Mouse (Mus musculus) heart, embryonic 11.5 days (tissue): ENCODE results near the gene Arhgef28. TPM values are rescaled to one million over a fixed set of nuclear protein-coding genes. Genes with fewer than 3 reads are reported as not detected.

ENCODE experiments used
- ATAC-seq: fragments of 200-750 bp; cut with Nextera tagmentation; replicated peaks from 2 replicates; pipeline ENCODE4 v1.8.0; 2017; ENCODE audit warnings: moderate library complexity; ENCODE audit not compliant: insufficient number of reproducible peaks, low FRiP score, low TSS enrichment
- H3K27ac ChIP-seq: fragments of 300-500 bp; sonication (generic); 2 replicates; pipeline ENCODE4 v1.5.1; 2014; ENCODE audit warnings: mild to moderate bottlenecking, low read depth, low read length
- H3K27me3 ChIP-seq: fragments of 300-500 bp; sonication (generic); 2 replicates; pipeline ENCODE4 v1.6.1; 2014; ENCODE audit warnings: mild to moderate bottlenecking, low read length, mixed read lengths; ENCODE audit not compliant: control insufficient read depth, insufficient read depth
- H3K36me3 ChIP-seq: fragments of 300-500 bp; sonication (generic); 2 replicates; pipeline ENCODE4 v1.6.1; 2014; ENCODE audit warnings: mild to moderate bottlenecking, low read length, moderate library complexity, mixed read lengths; ENCODE audit not compliant: control insufficient read depth, insufficient read depth
- H3K4me1 ChIP-seq: fragments of 300-500 bp; sonication (generic); 2 replicates; pipeline ENCODE4 v1.6.1; 2014; ENCODE audit warnings: low read length; ENCODE audit not compliant: control insufficient read depth, insufficient read depth
- H3K4me2 ChIP-seq: fragments of 300-500 bp; sonication (generic); 2 replicates; pipeline ENCODE4 v1.6.1; 2014; ENCODE audit warnings: mild to moderate bottlenecking, moderate library complexity
- H3K4me3 ChIP-seq: fragments of 300-500 bp; sonication (generic); 2 replicates; pipeline ENCODE4 v1.5.1; 2014; ENCODE audit warnings: low read depth, low read length
- H3K9ac ChIP-seq: fragments of 300-500 bp; sonication (generic); 2 replicates; pipeline ENCODE4 v1.6.1; 2014; ENCODE audit warnings: mild to moderate bottlenecking, low read depth, low read length, moderate library complexity
- H3K9me3 ChIP-seq: fragments of 300-500 bp; sonication (generic); replicated peaks from 2 replicates; pipeline ENCODE4 v1.6.1; 2016; ENCODE audit warnings: low read length; ENCODE audit not compliant: control insufficient read depth
- WGBS: fragments of 180-500 bp; shearing (Covaris S2); extraction: QIAGEN DNeasy Blood & Tissue Kit; methylation state at CpG from one replicate; pipeline ENCODE4 v1.1.7; 2014; ENCODE audit not compliant: insufficient replicate concordance; 5-methylcytosine and 5-hydroxymethylcytosine counted together
- polyA plus RNA-seq: library from polyadenylated mRNA; unstranded; fragments of >200 nt; fragmentation: Nextera tagmentation; extraction: Ambion mirVana; gene quantifications from 2 replicates; pipeline ENCODE4 v1.2.1, GENCODE M21; 2014

The Arhgef28 gene
- polyA plus RNA-seq, 1 experiment from 2014 or later, result 11.0 TPM

GRCm38 (mm10) chr13:98124113-98124745 lies 82.0 kb downstream of the Arhgef28 start:
- no peaks in the 10 kb centered on the region for H3K27me3 ChIP-seq
- H3K9ac ChIP-seq, result no peak overlapping the region
- no peaks in the 10 kb centered on the region for H3K9me3 ChIP-seq
- H3K4me3 ChIP-seq, result no peak overlapping the region; the same call in 1 of the 2 replicates
- no peaks in the 10 kb centered on the region for H3K36me3 ChIP-seq
- H3K4me1 ChIP-seq, result peaks cover 29% of the 10 kb centered on the region
- H3K4me2 ChIP-seq, result peak overlapping the region; percentile 29
- H3K27ac ChIP-seq, result peak overlapping the region; percentile 42
- no peak for ATAC-seq
- WGBS, result 28% methylated on average over 14 of the region's 14 CpGs

- Histone ChIP-seq H3K9ac (no peak overlapping the region), H3K4me3 (no peak overlapping the region), H3K9me3 (no peaks in the 10 kb centered on the region), H3K4me2 (no peak overlapping the region), H3K36me3 (no peaks in the 10 kb centered on the region), H3K27ac (no peak overlapping the region), H3K27me3 (no peaks in the 10 kb centered on the region), H3K4me1 (peaks cover 32% of the 10 kb centered on the region)
- ATAC-seq, result no peak
- 68% methylated on average over 4 of the region's 4 CpGs for whole genome bisulfite sequencing
Observed at GRCm38 (mm10) chr13:98122766-98123165, 83.5 kb downstream of the Arhgef28 start.

GRCm38 (mm10) chr13:98121993-98122392 lies 84.2 kb downstream of the Arhgef28 start:
- H3K9ac ChIP-seq, result no peak overlapping the region
- WGBS, result 70% methylated on average over 5 of the region's 5 CpGs
- no peaks in the 10 kb centered on the region for H3K9me3 ChIP-seq
- peaks cover 32% of the 10 kb centered on the region for H3K4me1 ChIP-seq
- no peaks in the 10 kb centered on the region for H3K36me3 ChIP-seq
- no peaks in the 10 kb centered on the region for H3K27me3 ChIP-seq
- no peak overlapping the region for H3K4me2 ChIP-seq
- H3K27ac ChIP-seq, result no peak overlapping the region
- no peak for ATAC-seq
- no peak overlapping the region for H3K4me3 ChIP-seq

- Histone ChIP-seq H3K4me1 (peaks cover 30% of the 10 kb centered on the region), H3K4me3 (no peak overlapping the region), H3K27ac (no peak overlapping the region), H3K9me3 (no peaks in the 10 kb centered on the region), H3K4me2 (no peak overlapping the region), H3K9ac (no peak overlapping the region), H3K27me3 (no peaks in the 10 kb centered on the region), H3K36me3 (no peaks in the 10 kb centered on the region)
- 90% methylated on average over 4 of the region's 4 CpGs for WGBS
- no peak for ATAC-seq
Observed at GRCm38 (mm10) chr13:98121124-98121470, 85.1 kb downstream of the Arhgef28 start.

GRCm38 (mm10) chr13:98120356-98121123 lies 85.7 kb downstream of the Arhgef28 start:
- WGBS, result 73% methylated on average over 11 of the region's 11 CpGs
- Histone ChIP-seq H3K36me3 (no peaks in the 10 kb centered on the region), H3K4me2 (no peak overlapping the region), H3K27ac (no peak overlapping the region), H3K4me1 (peaks cover 24% of the 10 kb centered on the region), H3K4me3 (no peak overlapping the region), H3K27me3 (no peaks in the 10 kb centered on the region), H3K9ac (no peak overlapping the region), H3K9me3 (no peaks in the 10 kb centered on the region)
- ATAC-seq, result no peak

- ATAC-seq, result no peak
- H3K9ac ChIP-seq, result no peak overlapping the region
- 45% methylated on average over 4 of the region's 4 CpGs for WGBS
Observed at GRCm38 (mm10) chr13:98118291-98118690, 87.9 kb downstream of the Arhgef28 start.

GRCm38 (mm10) chr13:98117566-98118254 lies 88.5 kb downstream of the Arhgef28 start:
- H3K9ac ChIP-seq, result no peak overlapping the region
- H3K4me3 ChIP-seq, result no peak overlapping the region
- 0 out of 2 replicates have a peak, but pooled peaks cover 8% of the 10 kb centered on the region for H3K4me1 ChIP-seq
- no peaks in the 10 kb centered on the region for H3K36me3 ChIP-seq
- no peak overlapping the region for H3K27ac ChIP-seq
- H3K27me3 ChIP-seq, result no peaks in the 10 kb centered on the region
- no peak for ATAC-seq
- no peaks in the 10 kb centered on the region for H3K9me3 ChIP-seq
- no peak overlapping the region for H3K4me2 ChIP-seq
- WGBS, result 65% methylated on average over 7 of the region's 7 CpGs

More at GRCm38 (mm10) chr13:98118291-98118690, 87.9 kb downstream of the Arhgef28 start:
- Histone ChIP-seq H3K27ac (no peak overlapping the region), H3K4me3 (no peak overlapping the region), H3K27me3 (no peaks in the 10 kb centered on the region), H3K9me3 (no peaks in the 10 kb centered on the region), H3K4me1 (0 out of 2 replicates have a peak, but pooled peaks cover 10% of the 10 kb centered on the region), H3K36me3 (no peaks in the 10 kb centered on the region), H3K4me2 (no peak overlapping the region)

GRCm38 (mm10) chr13:98115650-98116049 lies 90.6 kb downstream of the Arhgef28 start:
- no peak overlapping the region for H3K4me2 ChIP-seq
- H3K9me3 ChIP-seq, result no peaks in the 10 kb centered on the region
- H3K27ac ChIP-seq, result no peak overlapping the region
- no peaks in the 10 kb centered on the region for H3K36me3 ChIP-seq
- no peak overlapping the region for H3K9ac ChIP-seq
- WGBS, result 55% methylated on average over 6 of the region's 6 CpGs
- H3K4me1 ChIP-seq, result 0 out of 2 replicates have a peak, but pooled peaks cover 8% of the 10 kb centered on the region
- H3K27me3 ChIP-seq, result no peaks in the 10 kb centered on the region
- no peak for ATAC-seq
- no peak overlapping the region for H3K4me3 ChIP-seq
